8 mouse cellular contexts compared by ENCODE assay signal in the genomic region with DNA sequence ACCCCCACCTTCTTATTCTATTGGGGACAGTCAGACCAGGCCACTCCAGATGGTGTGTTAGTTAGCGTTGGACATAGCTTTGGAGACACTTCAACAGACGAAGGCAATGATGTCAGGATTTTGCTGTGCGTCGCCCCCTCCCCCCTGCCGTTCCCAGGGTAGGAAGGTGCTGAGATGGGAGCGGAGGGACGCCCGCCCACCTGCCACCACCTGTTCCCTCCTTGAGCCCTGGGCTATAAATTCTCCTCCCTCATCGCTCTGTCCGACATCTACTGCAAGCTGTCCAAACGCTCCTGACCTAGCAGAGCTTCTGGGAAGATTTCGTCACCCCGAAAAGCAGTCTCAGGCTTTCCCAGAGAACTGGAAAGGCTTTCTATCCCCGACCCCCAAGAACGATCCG. TPM values are rescaled to one million over a fixed set of nuclear protein-coding genes. Genes with fewer than 3 reads are reported as not detected.
DNase-seq lines count a peak whose midpoint lies in the region; ATAC-seq and TF ChIP-seq lines count a peak whose summit lies in the region.

A gene (plus strand): TSS at position 131 of the 400 bp plus-strand sequence.

- no peak for DNase-seq in cerebellum, postnatal 4 days (ENCODE audit: low spot score in 2 of 2)
- no peak for DNase-seq in testis, postnatal 10 days (ENCODE audit: low spot score)
- DNase-seq in adrenal gland, postnatal 14 days: no peak
- no peak for DNase-seq in urinary bladder, postnatal 25 days (ENCODE audit: low spot score)

- no peaks in the 10 kb centered on the region for H3K36me3 ChIP-seq in testis, adult 2 months (ENCODE audit: control insufficient read depth, insufficient read depth, low read length)
- H3K36me3 ChIP-seq in intestine, embryonic 16.5 days (ENCODE audit: control insufficient read depth, insufficient read depth, low read length): no peaks in the 10 kb centered on the region
- H3K36me3 ChIP-seq in neural tube, embryonic 13.5 days: no peaks in the 10 kb centered on the region

- peak within 1 kb of the TSS; percentile 11 for H3K4me3 ChIP-seq in testis, adult 2 months (ENCODE audit: control insufficient read depth, low read depth, low read length)
- H3K4me3 ChIP-seq in intestine, embryonic 16.5 days (ENCODE audit: low read length): peak within 1 kb of the TSS; percentile 61
- peak within 1 kb of the TSS; percentile 58 for H3K4me3 ChIP-seq in neural tube, embryonic 13.5 days

- TF ChIP-seq POLR2A in testis, adult 2 months (IDR thresholded peaks at IDR 0.05; ENCODE audit: control insufficient read depth, low read depth, low read length): no peak

- H3K4me1 ChIP-seq in testis, adult 2 months (ENCODE audit: control insufficient read depth, insufficient read depth, low read length): peaks cover 11% of the 10 kb centered on the region
- 0 out of 2 replicates have a peak, but pooled peaks cover 4% of the 10 kb centered on the region for H3K4me1 ChIP-seq in intestine, embryonic 16.5 days (ENCODE audit: control insufficient read depth, insufficient read depth, low read length)
- H3K4me1 ChIP-seq in neural tube, embryonic 13.5 days (replicated peaks): peaks cover 15% of the 10 kb centered on the region

- no peaks in the 10 kb centered on the region for H3K27me3 ChIP-seq in testis, adult 2 months (ENCODE audit: control insufficient read depth, insufficient read depth, low read length)
- H3K27me3 ChIP-seq in intestine, embryonic 16.5 days (replicated peaks; ENCODE audit: control insufficient read depth, insufficient read depth, low read length): peaks cover 16% of the 10 kb centered on the region
- peaks cover 33% of the 10 kb centered on the region for H3K27me3 ChIP-seq in neural tube, embryonic 13.5 days

- H3K9ac ChIP-seq in intestine, embryonic 16.5 days (ENCODE audit: low read depth, low read length): peak within 1 kb of the TSS; percentile 70
- H3K9ac ChIP-seq in neural tube, embryonic 13.5 days: peak within 1 kb of the TSS; percentile 72

- 7% methylated on average over 16 of the region's 16 CpGs for WGBS in intestine, embryonic 16.5 days
- WGBS in neural tube, embryonic 13.5 days: 2% methylated on average over 16 of the region's 16 CpGs

- H3K4me2 ChIP-seq in intestine, embryonic 16.5 days (ENCODE audit: low read depth, low read length): peak within 1 kb of the TSS; percentile 97
- peak within 1 kb of the TSS; percentile 82 for H3K4me2 ChIP-seq in neural tube, embryonic 13.5 days

- no peak within 1 kb of the TSS for H3K27ac ChIP-seq in testis, adult 2 months (ENCODE audit: control insufficient read depth, insufficient read depth, low read depth, low read length)
- no peak within 1 kb of the TSS for H3K27ac ChIP-seq in intestine, embryonic 16.5 days (ENCODE audit: low read length)
- H3K27ac ChIP-seq in neural tube, embryonic 13.5 days (replicated peaks): no peak within 1 kb of the TSS

- no peaks in the 10 kb centered on the region for H3K9me3 ChIP-seq in intestine, embryonic 16.5 days (ENCODE audit: control insufficient read depth, low read length)
- no peaks in the 10 kb centered on the region for H3K9me3 ChIP-seq in neural tube, embryonic 13.5 days

- peak; percentile 77 for ATAC-seq in cerebellum, adult (ENCODE audit: insufficient number of reproducible peaks, low FRiP score, low TSS enrichment)
- no peak for ATAC-seq in intestine, embryonic 16.5 days
- no peak for ATAC-seq in neural tube, embryonic 13.5 days (ENCODE audit: low read depth)

- no peak for TF ChIP-seq CTCF in testis, adult 2 months (IDR thresholded peaks at IDR 0.05; ENCODE audit: control insufficient read depth, insufficient read depth, insufficient replicate concordance, low read depth, low read length)

RNA-seq across cellular contexts. Expression of the gene that starts here (rescaled TPM):
- not detected in 2 replicates for polyA plus RNA-seq in testis, adult 2 months (2012; rRNA removed)
- polyA plus RNA-seq in intestine, embryonic 16.5 days (2015; fragmentation: Nextera tagmentation; extraction: Ambion mirVana): not detected in 2 replicates
- 0.36 and 0.89 TPM in 2 replicates for polyA plus RNA-seq in neural tube, embryonic 13.5 days (2015; fragmentation: Nextera tagmentation; extraction: Ambion mirVana)
- total RNA-seq in adrenal gland, postnatal 14 days (2021): not detected in 2 replicates

Comparison
In these comparisons a context has a peak if more than half of its experiments do, and no peak if none do; other contexts are left out.
1. H3K4me3 ChIP-seq: peak in every context shown above with its lines; median percentile 61 in intestine, embryonic 16.5 days; 58 in neural tube, embryonic 13.5 days; 11 in testis, adult 2 months.